Mouse (Mus musculus) liver, embryonic 11.5 days (tissue): ENCODE data around the gene Pln. TPM values are rescaled to one million over a fixed set of nuclear protein-coding genes. Genes with fewer than 3 reads are reported as not detected.

Experiments used
- polyA plus RNA-seq: library from polyadenylated mRNA; unstranded; fragments of >200 nt; fragmentation: Nextera tagmentation; extraction: Ambion mirVana; gene quantifications from 2 replicates; pipeline ENCODE4 v1.2.1, GENCODE M21; 2014

Pln gene
- polyA plus RNA-seq, 1 experiment from 2014 or later: 2.5 TPM

Other genes starting within 250 kb of the Pln start
- 2.6 and 3.0 TPM in 2 replicates for gene Cep85l, start 42.3 kb downstream of the Pln start, polyA plus RNA-seq